8 mouse cellular contexts compared by ENCODE assay signal in genomic region chr1:34182406-34183249, GRCm38 (mm10).
DNase-seq lines count a peak whose midpoint lies in the region; ATAC-seq lines count a peak whose summit lies in the region.
"Had no signal": no experiment of that assay in that cellular context is flagged by ENCODE, and none has a peak within 500 bp of the region (broad histone marks: within the 10 kb centered on the region; RNA-seq: fewer than 3 reads in every experiment).

No protein-coding gene starts in this region.

- H3K4me2 ChIP-seq in hindbrain, embryonic 16.5 days (ENCODE audit: low read length): no peak overlapping the region
- no peak overlapping the region for H3K4me2 ChIP-seq in neural tube, embryonic 12.5 days (replicated peaks)

- H3K4me3 ChIP-seq in hindbrain, embryonic 16.5 days (ENCODE audit: low read length): no peak overlapping the region
- no peak overlapping the region for H3K4me3 ChIP-seq in neural tube, embryonic 12.5 days

- no peaks in the 10 kb centered on the region for H3K27me3 ChIP-seq in hindbrain, embryonic 16.5 days (replicated peaks; ENCODE audit: control insufficient read depth, insufficient read depth, low read length)
- no peaks in the 10 kb centered on the region for H3K27me3 ChIP-seq in neural tube, embryonic 12.5 days (replicated peaks)

- peaks cover 26% of the 10 kb centered on the region for H3K36me3 ChIP-seq in hindbrain, embryonic 16.5 days (ENCODE audit: control insufficient read depth, insufficient read depth, low read length)
- peaks cover 33% of the 10 kb centered on the region for H3K36me3 ChIP-seq in neural tube, embryonic 12.5 days

- DNase-seq in cerebellum, adult 18-20 months: peak; percentile 90 to 93
- DNase-seq in cerebellum, postnatal 36 days: peak; percentile 88 to 90
- DNase-seq in urinary bladder, postnatal 25 days (ENCODE audit: low spot score): no peak
- DNase-seq in lung, postnatal 36 days: no peak
- DNase-seq: heart, adult 18-20 months had no signal

- H3K9me3 ChIP-seq in hindbrain, embryonic 16.5 days (ENCODE audit: control insufficient read depth, low read length): no peaks in the 10 kb centered on the region
- H3K9me3 ChIP-seq in neural tube, embryonic 12.5 days: no peaks in the 10 kb centered on the region

- peaks cover 5% of the 10 kb centered on the region for H3K4me1 ChIP-seq in hindbrain, embryonic 16.5 days (ENCODE audit: control insufficient read depth, insufficient read depth, low read depth, low read length)
- peaks cover 22% of the 10 kb centered on the region; the same call in 1 of the 2 replicates for H3K4me1 ChIP-seq in neural tube, embryonic 12.5 days

- WGBS in hindbrain, embryonic 16.5 days: 46% methylated on average over 24 of the region's 24 CpGs
- 56% methylated on average over 24 of the region's 24 CpGs for WGBS in neural tube, embryonic 12.5 days

- peak; percentile 88 for ATAC-seq in hindbrain, embryonic 16.5 days
- peak; percentile 85 for ATAC-seq in neural tube, embryonic 12.5 days (ENCODE audit: low FRiP score, low read depth)
- ATAC-seq in monocyte, adult 5-6 weeks (replicated peaks; ENCODE audit: insufficient number of reproducible peaks, low FRiP score, low TSS enrichment, poor library complexity, severe bottlenecking): no peak

- H3K9ac ChIP-seq in hindbrain, embryonic 16.5 days (ENCODE audit: low read depth, low read length): no peak overlapping the region
- H3K9ac ChIP-seq in neural tube, embryonic 12.5 days: no peak overlapping the region

- peak overlapping the region; percentile 13; the same call in 1 of the 2 replicates for H3K27ac ChIP-seq in hindbrain, embryonic 16.5 days (ENCODE audit: low read depth, low read length)
- no peak overlapping the region for H3K27ac ChIP-seq in neural tube, embryonic 12.5 days

Comparison
In these comparisons a context has a peak if more than half of its experiments do, and no peak if none do; other contexts are left out.
1. DNase-seq: peak in cerebellum, adult 18-20 months (2 of 2) and cerebellum, postnatal 36 days (2 of 2); none in urinary bladder, postnatal 25 days (single experiment) and lung, postnatal 36 days (single experiment).